Mouse (Mus musculus) ES-Bruce4 (cell line): Measurements from ENCODE around the gene Rhoj.

ENCODE experiments used
- CTCF ChIP-seq: IDR thresholded peaks from one replicate; pipeline ENCODE4 v1.8.1; 2011; ENCODE audit warnings: low read depth, low read length
- POLR2A ChIP-seq: IDR thresholded peaks from one replicate; pipeline ENCODE4 v1.8.1; 2011; ENCODE audit warnings: low read length; ENCODE audit not compliant: insufficient read depth

DNA sequence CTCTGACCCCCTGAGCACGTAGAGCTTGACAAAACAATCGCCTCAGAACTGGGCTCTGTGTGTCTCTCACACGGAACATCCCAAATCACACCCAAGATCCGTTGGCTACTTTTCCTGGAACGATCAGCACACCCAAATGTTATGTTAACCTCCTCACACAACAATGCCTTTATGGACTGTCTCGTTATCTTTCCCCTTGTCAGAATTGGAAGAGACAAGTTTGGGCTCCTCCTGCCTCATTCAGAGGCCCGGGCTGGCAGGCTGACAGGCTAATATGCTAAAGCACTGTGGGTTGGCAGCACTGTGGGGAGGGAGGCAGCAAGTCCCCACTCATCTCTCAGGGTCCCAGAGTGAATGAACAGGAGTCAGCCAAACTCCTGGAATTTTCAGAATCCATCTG is 89.0 kb downstream of the Rhoj start:
- TF ChIP-seq CTCF (no peak), POLR2A (no peak)
